Mouse (Mus musculus) kidney, adult 11 months (tissue): ENCODE measurements around the gene Kif6.

ENCODE experiments used
- DNase-seq: peaks from one replicate; pipeline ENCODE4 v3.0.0; 2022

Gene Kif6

DNA sequence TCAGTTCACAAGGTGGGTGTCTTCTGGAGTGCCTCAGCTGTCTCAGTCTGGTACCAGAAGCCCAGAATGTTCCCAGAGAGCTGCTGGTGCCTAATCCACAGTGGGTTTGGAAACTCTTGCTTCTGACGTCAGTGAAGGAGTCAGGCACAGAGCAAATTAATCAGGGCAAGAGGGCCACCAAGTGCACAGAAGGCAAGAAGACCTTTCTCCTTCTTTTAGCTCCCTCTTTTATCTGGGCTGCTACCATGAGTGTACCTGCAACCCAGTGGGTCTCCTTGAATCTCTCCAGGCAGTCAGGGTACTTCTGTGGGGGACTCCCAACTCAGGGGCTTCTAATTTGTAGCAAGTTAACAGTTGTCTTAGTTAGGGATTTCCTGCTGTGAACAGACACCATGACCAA lies 178.0 kb downstream of the Kif6 start:
- no peak for DNase-seq

DNA sequence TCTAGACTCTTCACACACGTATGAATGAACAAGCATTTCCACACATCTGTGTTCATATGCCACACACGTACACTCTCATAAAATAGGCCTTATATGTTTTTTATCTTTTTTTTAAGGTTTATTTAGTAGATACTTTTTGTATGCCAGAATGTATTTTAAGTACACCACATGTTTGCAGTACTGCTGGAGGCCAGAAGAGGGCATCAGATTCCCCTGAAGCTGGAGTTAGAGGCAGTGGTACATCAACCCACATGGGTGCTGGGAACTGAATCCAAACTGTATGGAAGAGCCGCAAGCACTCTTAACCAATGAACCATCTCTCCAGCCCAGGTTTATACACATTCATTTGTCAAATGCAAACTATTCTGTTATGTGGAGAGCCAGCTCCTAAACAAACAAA lies 179.0 kb downstream of the Kif6 start:
- no peak for DNase-seq

DNA sequence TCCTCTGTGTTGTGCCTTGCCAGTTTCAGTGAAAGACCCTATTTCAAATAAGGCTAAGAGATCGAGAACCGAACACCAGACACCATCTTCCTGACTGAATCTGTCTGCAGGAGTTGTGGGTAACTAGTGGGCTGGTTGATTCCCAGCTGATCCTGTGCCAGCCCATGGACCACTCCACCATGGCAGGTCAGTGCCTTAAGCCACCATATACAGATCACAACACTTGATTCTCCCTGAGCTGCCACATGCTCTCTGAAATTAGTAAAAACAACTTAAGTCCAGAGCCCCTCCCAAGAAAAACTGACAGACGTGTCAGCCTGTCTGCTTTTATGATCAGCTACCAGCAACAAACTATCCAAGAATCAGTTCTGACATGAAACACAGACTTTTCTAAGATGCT lies 180.3 kb downstream of the Kif6 start:
- no peak for DNase-seq

DNA sequence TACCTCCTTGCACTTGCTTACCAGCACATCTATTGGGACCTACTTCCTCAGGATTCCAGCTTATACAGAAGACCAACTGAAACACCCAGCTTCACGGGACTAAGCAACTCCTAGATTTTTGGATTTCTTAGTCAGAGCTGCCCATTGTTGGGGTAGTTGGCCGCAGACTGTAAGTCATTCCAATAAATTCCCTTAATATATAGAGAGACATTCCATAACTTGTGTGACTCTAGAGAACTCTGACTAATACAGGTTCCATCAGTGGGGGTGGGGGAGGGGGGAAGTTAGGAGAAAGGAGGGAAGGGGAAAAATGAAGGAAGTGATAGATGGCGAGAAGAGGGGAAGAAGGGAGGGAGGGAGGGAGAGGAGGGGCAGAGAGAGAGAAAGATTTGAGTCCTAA lies 181.2 kb downstream of the Kif6 start:
- no peak for DNase-seq

DNA sequence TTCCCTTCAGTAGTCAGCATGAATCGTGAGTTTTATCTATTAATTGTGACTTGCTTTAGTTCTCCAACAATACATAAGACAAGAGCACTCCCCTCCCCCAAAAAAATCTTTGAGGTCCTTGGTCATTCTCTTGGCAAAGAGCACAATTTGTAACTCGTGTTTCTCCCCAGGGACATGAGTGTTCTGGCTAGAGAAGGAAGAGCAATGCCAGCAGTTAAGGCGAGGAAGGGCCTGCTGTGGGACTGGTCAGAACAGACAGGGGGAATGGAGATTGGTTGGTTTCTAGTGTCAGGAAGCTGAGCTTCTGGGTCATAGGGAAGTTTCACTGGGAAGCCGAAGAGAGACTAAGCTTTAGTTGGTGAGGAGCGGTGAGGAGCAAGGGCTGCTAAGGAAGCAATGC lies 184.2 kb downstream of the Kif6 start:
- DNase-seq = no peak

DNA sequence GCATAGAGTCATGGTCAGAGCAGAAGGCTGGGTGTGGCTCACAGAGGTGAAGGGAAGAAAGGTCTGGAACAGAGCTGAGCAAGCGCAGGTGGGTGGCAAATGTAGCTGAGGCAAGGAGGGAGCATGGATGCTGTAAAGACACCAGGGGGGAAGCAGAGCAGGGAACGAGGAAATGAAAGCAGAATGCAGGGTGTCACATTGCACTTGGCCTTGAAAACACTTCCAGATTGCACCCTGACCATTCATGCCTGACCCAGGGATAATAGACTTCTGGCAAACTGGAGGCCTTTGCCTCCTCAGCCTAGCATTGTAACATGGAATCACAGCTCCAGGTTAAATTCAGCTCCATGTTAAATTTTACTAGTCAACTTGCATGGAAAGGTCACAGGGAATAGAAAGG lies 185.2 kb downstream of the Kif6 start:
- DNase-seq = no peak

DNA sequence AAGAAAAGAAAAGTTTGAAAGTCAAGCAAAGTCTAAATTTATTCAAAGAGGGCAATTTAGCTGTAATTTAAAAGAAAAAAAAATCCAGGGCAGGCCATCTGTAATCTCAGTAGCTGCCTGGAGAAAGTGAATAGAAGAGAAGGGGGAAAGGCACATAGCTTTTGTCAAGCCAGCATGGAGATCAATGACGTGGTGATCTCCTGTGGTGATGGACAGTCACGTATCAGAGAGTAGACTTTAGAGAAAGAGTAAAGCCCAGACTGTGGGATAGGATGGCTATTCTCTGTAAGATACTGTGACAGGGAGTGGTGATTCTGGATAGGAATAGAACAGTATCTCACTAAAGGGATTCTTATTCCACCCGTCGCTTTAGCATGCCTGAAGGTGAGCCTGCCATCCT lies 192.5 kb downstream of the Kif6 start:
- DNase-seq = no peak

DNA sequence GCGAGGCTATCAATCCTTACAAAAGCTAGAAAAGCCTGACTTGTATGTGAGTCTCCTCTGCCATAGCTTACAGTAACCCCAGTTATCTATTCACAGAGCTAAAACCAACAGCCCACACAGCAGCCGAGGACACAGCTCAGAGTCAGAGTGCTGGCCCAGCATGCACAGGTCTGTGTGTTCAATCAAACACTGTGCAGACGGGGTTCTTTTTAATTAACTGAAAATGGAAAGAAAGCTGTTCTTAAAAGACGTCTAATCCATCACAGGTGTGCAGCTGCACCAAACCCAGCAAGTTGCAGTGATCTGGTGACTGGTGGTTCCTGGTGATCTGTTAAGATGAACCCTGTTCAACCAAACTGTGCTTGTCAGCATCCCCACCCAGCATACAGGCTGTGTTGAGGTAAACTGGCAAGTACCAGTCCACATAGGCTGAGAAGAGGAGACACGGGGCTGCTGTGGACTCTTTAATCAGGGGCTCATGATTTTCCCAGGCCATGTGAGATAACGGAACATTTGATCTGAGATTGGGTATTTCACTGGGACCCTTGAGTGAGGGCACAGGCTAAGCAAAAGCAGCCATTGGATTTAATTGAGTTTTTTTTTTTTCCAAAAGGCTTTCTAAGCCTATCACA lies 193.9 kb downstream of the Kif6 start:
- no peak for DNase-seq

DNA sequence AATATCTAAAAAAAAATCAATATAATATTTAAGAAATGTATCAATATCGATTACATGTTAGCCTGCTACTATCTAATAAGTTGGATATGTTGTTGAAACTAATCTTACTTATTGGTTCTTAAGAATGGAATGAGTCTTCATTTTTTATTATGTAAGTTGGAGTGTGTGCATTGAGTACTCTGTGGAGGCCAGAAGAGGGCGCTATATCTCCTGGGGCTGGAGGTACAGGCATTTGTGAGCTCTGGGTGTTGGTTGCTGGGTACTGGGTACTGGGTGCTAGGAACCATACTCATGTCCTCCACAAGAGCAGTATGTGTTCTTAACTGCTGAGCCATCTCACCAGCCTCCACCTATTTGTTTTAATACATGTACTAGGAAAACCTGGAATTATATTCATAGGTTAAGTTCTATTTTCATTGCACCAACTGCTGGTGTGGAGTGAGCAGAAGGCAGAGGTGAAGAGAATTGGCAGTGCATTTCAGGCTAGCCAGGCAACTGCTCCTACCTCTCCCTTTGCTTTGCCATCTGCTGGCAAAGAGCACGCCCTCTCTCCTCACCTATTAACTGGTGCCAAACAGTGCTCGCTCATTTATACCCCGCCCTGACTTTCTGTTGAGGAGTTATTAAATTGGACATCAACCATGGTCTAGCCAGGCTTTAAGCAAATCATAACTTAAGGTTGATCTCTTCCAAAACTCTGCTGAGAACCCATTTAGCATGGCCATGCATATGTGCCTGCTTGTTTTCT lies 199.1 kb downstream of the Kif6 start:
- DNase-seq = no peak

DNA sequence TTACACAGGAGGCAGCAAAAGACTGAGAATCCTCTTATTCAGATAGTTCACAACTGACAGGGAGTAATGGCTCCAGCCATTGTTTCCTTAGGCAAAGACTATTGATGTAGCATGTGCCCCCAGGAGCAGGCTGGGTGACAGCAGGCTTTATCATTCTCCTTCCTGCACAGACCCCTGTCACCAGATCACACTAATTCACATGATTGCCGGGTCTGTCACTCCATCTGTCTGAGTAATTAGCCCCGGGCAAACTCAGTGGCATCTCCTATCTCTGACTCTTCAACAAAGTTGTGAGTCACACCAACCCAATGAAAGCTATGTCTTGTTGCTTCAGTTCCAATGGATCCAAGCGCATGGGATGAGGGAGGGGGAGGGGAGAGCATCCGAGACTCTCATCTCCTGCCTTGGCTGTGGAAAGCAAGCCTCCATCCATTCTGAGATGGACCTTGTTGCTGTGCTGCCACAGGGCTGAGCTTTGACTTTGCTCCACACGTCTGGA lies 201.2 kb downstream of the Kif6 start:
- no peak for DNase-seq

DNA sequence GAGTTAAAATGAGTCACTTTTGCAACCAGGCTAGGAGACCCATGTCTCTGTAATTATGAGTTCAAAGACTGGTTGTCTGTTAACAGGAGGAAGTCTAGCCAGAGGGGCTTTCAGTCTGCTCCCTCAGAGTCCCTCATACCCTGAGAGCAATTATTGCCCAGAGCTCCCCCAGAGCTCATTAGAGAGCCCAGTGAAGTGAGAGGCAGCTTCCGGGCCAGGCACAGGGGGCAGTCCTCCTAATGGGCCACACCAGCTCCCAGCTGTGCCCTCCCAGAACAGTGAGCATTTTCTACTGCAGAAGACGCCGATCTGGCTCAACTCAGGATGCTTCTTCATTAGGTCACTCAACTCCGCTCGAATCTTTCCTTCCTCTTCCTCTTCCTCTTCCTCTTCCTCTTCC lies 201.8 kb downstream of the Kif6 start:
- DNase-seq = no peak

DNA sequence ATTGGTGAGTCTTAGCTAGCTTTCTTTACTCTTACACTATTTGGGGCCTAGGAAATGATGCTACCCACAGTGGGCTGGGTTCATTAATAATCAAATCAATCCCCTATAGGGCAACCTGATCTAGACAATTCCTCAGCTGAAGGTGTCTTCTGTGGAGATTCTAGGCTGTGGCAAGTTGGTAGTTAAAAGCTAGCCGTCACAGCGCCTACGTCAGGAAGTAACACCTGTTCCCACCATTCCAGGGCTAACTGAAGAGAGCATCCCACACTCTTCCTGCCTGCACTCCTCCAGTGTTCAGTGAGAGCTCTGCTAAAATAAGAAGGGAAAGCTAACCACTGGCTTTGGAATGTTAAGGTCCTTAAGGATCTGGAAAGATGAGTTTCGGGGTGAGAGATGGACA lies 205.3 kb downstream of the Kif6 start:
- no peak for DNase-seq

DNA sequence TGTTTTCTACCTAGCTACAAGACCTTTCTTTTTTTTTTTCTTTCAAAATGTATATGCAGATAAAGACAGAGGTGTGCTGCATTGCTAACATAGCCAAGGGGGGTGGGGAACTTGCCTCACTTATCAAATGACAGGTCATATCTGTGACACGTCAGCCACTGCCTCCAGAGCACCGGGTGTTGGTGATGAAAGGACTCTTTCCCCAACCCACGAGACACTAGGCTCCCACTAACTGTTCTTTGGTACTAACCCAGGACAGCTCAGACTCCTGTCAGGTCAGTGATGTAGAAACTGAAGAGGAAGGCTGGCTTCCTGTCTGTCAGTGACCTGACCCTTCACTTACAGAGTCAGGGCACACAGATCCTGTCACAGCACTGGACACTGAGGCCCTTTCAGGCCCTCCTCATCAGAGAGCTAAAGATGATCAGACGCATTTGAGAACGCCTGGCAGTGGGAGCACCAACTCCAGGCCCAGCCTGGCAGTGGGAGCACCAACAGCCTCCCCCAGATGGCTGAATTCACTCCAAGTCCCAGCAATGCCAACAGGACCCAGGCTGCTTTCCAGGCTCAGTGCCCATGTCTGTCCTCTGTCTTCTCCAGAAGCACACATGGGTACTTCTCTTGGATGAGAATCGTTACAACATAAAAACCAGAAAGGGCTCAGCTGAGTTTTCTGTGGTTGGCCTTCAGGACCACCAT lies 209.4 kb downstream of the Kif6 start:
- DNase-seq = no peak

DNA sequence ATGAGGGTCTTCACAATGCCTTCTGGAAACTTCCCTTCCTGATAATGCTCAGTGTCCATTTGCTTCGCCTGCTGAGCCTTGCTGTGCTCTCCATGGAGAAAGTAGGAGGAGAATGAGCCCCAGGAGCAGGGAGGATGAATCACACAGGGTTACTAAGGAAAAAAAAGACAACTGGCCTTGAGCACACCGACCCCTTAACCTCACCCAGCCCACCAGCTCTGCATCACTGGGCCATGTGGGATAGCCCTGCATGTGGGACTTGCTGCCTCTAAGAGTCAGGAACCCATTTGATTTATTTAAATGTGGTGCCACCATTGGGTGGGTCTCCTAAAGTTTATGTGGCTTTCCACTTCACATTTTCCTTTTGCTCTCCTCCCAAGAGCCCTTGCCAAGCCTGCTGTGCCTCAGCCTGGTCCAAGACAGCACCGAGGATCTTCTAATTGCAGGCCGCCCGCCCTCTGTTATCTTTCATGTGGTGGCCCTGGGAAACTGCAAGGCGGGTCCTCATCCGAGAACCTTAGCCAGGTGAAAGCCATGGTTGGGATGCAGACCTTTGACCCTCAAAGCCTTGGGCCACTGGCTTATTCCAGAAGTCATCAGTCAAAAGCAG lies 210.0 kb downstream of the Kif6 start:
- no peak for DNase-seq

DNA sequence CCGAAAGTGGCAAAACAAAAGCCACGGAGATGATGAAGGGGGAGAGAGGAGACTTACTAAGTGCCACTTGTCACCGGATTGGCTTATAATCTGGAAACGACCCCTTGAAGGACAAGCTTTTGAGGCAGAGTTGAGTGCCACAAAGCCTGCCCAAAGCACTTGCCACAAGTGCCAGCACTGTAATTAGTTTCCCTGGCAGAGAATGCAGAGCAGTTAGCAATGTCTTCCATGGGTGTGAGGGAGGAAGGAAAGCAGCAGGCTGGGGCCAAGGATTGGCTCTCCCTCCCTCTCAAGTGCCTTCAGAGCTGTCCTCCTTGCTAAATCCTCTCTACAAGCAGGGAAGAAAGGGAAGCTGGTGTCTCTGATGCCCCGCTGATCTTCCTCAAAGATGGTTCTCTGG lies 210.9 kb downstream of the Kif6 start:
- no peak for DNase-seq

DNA sequence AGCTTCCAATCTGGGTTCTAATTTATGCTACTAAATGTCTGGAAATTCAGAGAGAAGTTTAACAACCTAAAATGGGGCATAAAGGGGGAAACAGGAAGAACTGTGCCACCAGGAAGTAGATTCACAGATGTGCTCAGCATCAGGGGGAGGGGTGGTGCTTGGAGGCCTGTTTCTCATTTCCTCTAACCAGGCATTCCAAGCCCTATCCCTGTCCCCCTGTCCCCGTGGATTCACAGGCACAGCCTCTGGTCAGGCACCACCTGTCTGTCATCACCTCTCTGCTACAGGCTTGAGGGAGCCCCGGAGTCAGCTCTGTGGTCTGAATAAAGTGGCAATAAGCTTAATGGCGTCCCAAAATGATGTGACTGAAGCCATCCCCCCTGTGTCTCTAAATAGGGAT lies 216.8 kb downstream of the Kif6 start:
- DNase-seq = no peak

DNA sequence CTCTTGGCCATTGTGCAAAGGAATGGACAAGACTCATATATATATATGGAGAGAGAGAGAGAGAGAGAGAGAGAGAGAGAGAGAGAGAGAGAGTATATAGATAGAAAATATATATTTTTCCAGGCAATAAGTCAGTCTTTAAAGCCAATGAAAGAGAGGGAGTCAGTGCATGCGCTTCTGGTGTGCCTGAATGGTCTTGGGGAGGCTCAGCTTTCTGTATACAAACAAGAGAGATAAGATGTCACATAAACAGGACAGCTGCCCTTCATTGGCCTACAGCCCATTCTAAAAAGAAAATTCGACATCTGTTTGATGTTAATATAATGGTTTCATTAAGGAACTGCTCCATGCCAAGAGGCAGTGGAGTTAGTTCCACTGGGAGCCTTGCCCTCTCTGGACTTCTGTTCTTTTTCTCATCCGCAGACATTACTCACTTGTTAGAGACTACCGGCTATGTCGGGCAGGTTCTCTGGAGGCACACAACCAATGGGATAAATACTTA lies 219.2 kb downstream of the Kif6 start:
- no peak for DNase-seq

DNA sequence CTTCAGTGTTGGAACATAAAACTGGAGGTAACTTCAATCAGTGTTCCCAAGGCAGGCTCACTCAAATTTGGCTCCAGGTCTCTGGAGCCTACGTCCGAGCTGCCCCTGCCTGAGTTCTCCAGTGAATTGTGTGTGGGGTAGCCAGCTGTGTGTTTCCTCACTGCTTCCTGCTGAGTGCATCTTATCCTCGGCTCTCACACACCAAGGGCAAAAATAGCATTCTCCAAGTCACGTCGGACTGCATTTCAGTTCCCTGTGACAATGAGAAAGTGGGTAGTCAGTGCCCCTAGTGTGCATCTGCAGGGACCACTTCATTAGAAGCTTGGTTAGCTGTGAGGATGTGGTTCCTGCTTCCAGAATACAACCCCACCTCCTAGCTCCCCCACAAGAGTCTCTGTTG lies 222.5 kb downstream of the Kif6 start:
- DNase-seq = no peak

DNA sequence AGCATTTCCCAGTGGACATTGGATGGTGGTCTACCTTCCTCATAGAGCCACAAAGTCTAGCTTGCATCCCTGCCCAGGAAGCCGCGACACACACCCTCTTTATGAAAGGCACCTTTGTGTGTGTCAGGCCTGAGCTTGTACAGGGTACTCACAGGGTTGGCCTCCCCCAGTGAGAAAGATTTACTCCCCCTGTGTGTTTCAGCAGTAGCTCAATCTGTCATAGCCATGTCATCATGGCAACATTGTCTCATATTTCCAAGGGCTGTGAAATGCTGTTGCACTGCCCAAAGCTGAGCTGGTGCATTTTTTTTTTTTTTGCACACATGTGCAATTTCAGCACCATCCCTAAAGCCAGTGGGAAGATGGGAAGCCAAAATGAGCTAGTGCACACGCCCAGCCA lies 224.3 kb downstream of the Kif6 start:
- DNase-seq = no peak

DNA sequence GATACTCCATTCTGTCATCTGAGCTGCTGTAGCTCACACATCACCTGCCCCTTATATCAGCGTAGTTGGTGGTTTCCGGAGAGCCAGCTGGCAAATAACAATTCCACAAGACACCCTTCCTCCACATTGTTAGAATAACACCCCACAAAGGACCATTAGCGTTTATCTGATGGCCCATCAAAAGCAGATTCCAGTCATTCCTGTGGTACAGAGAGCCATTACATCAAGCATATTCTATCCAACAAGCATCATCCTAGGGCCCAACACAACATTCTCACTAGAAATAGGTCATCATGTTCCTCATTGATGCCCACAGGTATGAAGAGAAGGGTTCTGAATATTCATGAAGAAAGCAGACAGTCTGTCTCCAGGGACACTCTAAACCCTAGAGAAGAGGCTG lies 236.3 kb downstream of the Kif6 start:
- DNase-seq = no peak

DNA sequence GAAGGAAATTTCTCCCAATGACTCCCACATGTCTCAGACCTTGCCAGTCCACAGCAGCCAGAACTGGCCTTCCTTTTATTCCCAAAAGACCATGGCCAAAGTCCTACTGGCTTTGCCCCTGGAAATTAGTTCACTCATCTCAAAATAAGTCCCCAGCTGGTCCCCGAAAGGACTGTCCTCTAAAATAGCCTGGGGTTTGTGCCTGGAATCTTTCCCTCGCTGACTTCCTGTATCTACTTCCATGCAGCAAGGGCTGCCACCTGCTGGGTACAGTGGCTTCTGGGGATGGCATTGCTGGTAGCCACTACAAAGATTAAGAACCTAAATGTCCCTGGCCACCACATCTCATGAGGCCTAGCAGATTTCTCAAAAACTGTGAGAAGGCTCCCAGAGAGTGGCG lies 237.2 kb downstream of the Kif6 start:
- peak; percentile 4 for DNase-seq

DNA sequence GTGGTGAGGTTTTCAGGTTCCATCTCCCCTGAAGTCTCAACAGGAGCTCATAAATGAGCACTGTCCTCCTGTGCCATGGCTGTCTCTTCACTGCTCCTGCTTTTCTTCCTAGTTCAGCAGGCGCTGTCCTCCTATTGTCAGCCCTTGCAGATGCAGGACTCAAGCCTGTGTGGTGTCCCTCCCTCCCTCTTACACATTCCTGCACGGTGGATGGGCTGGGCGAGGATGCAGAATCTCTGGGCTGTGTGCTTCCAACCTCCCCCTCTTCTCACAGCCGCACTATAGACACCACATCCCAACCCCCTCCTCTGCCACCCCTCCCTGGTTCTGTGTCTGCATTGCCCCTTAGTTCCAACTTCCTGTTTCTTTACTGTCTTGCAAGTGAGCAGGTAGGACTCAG lies 240.8 kb downstream of the Kif6 start:
- no peak for DNase-seq

DNA sequence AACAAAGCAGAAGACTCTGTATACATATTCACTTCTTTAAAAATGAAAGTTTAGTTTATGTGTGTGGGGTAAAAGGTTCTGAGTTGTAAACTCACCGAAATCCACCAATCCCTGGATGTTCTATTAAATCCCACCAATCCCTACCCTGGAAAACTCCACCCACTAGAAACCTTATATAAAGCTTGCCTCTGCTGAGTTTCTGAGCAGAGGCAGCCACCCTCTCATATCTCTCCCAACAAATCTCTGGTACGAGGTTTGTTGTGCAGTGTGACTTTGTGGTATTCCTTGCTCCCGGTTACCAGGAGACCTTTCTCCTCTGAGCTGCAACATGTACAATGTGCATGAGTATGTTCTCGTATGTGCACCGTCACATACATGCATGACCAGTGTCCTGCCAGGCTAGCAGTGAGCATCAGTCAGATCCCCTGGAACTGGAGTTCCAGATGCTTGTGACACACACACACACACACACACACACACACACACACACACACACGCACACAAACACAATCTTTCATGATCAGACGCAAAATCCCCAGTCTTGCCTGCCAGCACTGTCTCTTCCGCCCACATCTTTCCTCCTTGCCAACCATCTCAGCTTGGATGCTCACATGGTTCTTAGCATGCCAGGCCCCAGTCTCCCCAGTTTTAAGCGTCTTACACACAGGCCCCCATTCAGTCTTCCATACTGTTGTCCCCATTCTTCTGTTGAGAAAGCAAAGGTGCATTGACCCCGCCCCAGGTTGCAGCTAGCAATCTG lies 245.3 kb downstream of the Kif6 start:
- DNase-seq = no peak
